Mouse (Mus musculus) Patski (cell line): ENCODE measurements around the gene Arhgef3. TPM values are rescaled to one million over a fixed set of nuclear protein-coding genes. Genes with fewer than 3 reads are reported as not detected.
A peak's percentile ranks its signal among the peaks of the same experiment; 100 is the strongest.
"Not testable (repeated sequence)": the region's sequence is repeated elsewhere in the genome, so short reads cannot be mapped to it uniquely, and the experiment has no call there.

ENCODE experiments used
- ATAC-seq: fragments of 100-300 bp; one replicate; pipeline ENCODE4 v1.8.0; 2021
- CTCF ChIA-PET: fragments of 350-600 bp; sonication (Branson Sonifier 250); formaldehyde crosslinking; loops from one replicate; lab custom pipeline; 2022; ENCODE audit warnings: inconsistent platforms; lab: Charles Lee
- POLR2A ChIA-PET: fragments of 350-600 bp; sonication (Branson Sonifier 250); formaldehyde crosslinking; loops from one replicate; lab custom pipeline; 2022; ENCODE audit warnings: antibody characterized with exemption, inconsistent platforms; lab: Charles Lee
- DNase-seq: peaks from one replicate; pipeline ENCODE4 v3.0.0-alpha.2; 2011; ENCODE audit warnings: low read depth, low spot score
- H3K27me3 ChIP-seq: fragments of 371-371 bp; one replicate; pipeline ENCODE4 v1.5.1; 2021
- CTCF ChIP-seq: fragments of 100-300 bp; IDR thresholded peaks from one replicate; pipeline ENCODE4 v1.5.1; 2021
- in situ Hi-C: fragments of 300-500 bp; cut with MboI; formaldehyde crosslinking; loops from 3 replicates; pipeline ENCODE4 v1.11.1; 2018; ENCODE audit warnings: low pct_unique_long_range_greater_than_20kb, mixed read lengths
- polyA plus RNA-seq: library from polyadenylated mRNA; unstranded; gene quantifications from one replicate; pipeline ENCODE4 v1.2.3, GENCODE M21; 2021

Arhgef3 gene
- polyA plus RNA-seq, 1 experiment from 2014 or later, result 3.4 TPM

DNA sequence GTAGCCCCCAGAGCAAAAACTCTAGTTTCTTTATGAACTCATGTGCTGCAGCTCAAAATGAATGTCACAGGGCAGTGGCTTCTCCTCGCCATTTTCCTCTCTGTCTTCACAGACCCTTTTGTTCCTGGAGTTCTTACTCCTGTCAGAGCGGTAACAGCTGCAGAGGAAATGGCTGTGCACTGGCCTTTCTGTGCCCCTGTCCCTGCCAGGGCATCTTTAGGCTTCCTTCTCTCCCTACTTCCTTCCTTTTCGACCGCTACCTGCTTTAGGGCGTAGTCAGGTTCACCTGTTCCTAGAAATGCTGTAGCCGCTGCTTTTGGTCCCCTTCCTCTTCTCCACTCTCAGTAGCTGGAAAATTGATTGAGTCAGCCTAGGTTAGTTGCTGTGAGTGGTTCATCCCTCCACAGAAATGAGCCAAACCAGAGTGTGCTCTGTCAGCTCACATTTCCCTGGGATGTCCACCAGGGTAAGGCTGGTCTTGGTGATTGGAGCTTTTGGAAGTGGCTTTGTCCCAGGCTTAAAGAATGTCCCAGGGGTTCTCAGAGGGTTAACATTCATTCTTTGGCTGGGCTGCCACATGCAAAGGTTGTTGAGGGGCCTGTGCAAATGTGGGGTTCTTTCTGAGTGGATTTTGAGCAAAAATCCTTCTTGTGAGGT, 121.3 kb downstream of the Arhgef3 start:
- ChIA-PET POLR2A (no interaction called here), CTCF (no interaction called here)
- no peak for ATAC-seq
- in situ Hi-C loops, result no loop called here
- TF ChIP-seq CTCF, result no peak
- DNase-seq, result no peak
- H3K27me3 ChIP-seq, result no peaks in the 10 kb centered on the region

DNA sequence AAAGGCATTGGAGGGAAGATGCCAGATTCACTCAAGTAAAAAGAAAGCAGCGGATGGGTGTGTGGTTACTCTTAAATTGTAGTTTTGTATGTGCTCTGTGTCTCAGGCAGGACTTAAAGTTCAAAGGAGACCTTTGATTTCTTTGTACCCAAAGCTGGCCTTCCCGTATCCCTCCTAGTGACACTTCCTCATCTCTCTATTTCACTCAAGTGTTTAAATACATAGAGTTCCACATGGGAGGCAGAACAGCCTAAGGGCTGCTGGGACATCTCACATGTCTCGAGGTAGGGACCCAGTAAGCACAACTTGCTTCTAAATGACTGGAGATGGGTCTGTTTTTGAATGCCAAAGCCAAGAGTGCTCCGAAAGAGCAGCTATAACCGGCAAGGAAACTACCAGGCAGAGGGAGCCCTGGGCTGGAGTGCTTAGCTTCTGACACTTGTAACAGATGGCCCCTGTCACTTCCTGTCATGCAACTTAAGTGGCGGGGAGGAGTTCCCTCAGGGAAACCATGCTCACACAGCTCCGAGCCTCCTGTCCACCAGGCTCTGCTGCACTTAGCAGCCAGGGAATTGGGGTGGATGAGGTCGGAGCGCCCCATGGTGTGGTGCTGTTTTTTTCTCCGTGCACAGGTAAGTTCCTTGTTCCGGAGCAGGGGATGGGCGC, 123.0 kb downstream of the Arhgef3 start:
- H3K27me3 ChIP-seq, result no peaks in the 10 kb centered on the region
- ATAC-seq (no peak), DNase-seq (no peak)
- TF ChIP-seq CTCF, result no peak
- in situ Hi-C loops, result no loop called here
- ChIA-PET CTCF (no interaction called here), POLR2A (interaction anchor here (0.6 kb wide), 2 partner anchors 192 to 374 kb away, joined by 3 to 4 read pairs; no protein-coding TSS in a partner anchor)

- no peak for TF ChIP-seq CTCF
- in situ Hi-C loops, result no loop called here
- no peak for DNase-seq
- ChIA-PET POLR2A (no interaction called here), CTCF (no interaction called here)
- no peak for ATAC-seq
- no peaks in the 10 kb centered on the region for H3K27me3 ChIP-seq
Observed at GRCm38 (mm10) chr14:27238600-27239118, 124.0 kb downstream of the Arhgef3 start.

GRCm38 (mm10) chr14:27239551-27240091, 124.9 kb downstream of the Arhgef3 start:
- no peak for TF ChIP-seq CTCF
- DNase-seq (no peak), ATAC-seq (no peak)
- in situ Hi-C loops, result no loop called here
- no peaks in the 10 kb centered on the region for H3K27me3 ChIP-seq
- ChIA-PET CTCF (no interaction called here), POLR2A (no interaction called here)

- ATAC-seq, result no peak
- ChIA-PET CTCF (interaction anchor here (1.6 kb wide), 1 partner anchor 21 kb away, joined by 4 read pairs; no protein-coding TSS in a partner anchor), POLR2A (interaction anchor here (0.5 kb wide), 1 partner anchor 134 kb away, joined by 5 read pairs; no protein-coding TSS in a partner anchor)
- no peaks in the 10 kb centered on the region for H3K27me3 ChIP-seq
- DNase-seq, result no peak
- in situ Hi-C loops, result no loop called here
- no peak for TF ChIP-seq CTCF
Observed at GRCm38 (mm10) chr14:27242253-27242652, 127.6 kb downstream of the Arhgef3 start.

- TF ChIP-seq CTCF, result no peak
- ChIA-PET POLR2A (interaction anchor here (0.5 kb wide), 1 partner anchor 133 kb away, joined by 5 read pairs; no protein-coding TSS in a partner anchor), CTCF (no interaction called here)
- in situ Hi-C loops, result no loop called here
- ATAC-seq, result peak; percentile 85
- peak; percentile 44 for DNase-seq
- H3K27me3 ChIP-seq, result no peaks in the 10 kb centered on the region
Observed at GRCm38 (mm10) chr14:27242769-27243168, 128.1 kb downstream of the Arhgef3 start.

GRCm38 (mm10) chr14:27243585-27243984, 128.9 kb downstream of the Arhgef3 start:
- TF ChIP-seq CTCF, result no peak
- CTCF ChIA-PET, result no interaction called here
- in situ Hi-C loops, result no loop called here

GRCm38 (mm10) chr14:27244898-27245297, 130.2 kb downstream of the Arhgef3 start:
- ATAC-seq (no peak), DNase-seq (no peak)
- in situ Hi-C loops, result no loop called here
- no peaks in the 10 kb centered on the region for H3K27me3 ChIP-seq
- ChIA-PET CTCF (no interaction called here), POLR2A (no interaction called here)
- no peak for TF ChIP-seq CTCF

More at GRCm38 (mm10) chr14:27243585-27243984, 128.9 kb downstream of the Arhgef3 start:
- no peaks in the 10 kb centered on the region for H3K27me3 ChIP-seq
- POLR2A ChIA-PET, result no interaction called here
- ATAC-seq (no peak), DNase-seq (no peak)

DNA sequence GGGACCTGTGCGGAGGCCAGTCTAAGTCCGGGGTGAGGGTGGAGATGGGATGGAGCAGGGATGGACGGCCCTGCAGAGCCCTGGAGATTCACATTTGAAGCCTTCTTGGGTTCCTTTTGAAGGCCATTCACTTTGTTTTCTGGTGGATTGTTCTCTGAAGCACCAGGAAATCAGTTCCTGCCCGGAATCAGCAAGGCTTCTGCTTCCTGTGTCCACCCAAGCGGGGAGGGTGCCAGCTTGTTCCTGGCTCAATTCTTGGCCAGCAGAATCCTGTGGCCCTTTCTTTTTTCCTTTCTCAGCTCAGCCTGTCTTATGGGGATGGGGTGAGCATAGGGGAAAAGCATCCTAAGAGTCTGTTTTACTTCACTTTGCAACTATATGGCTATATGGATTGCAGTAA, 131.7 kb downstream of the Arhgef3 start:
- DNase-seq (no peak), ATAC-seq (no peak)
- no peak for TF ChIP-seq CTCF
- in situ Hi-C loops, result no loop called here
- H3K27me3 ChIP-seq, result no peaks in the 10 kb centered on the region
- ChIA-PET CTCF (no interaction called here), POLR2A (no interaction called here)

DNA sequence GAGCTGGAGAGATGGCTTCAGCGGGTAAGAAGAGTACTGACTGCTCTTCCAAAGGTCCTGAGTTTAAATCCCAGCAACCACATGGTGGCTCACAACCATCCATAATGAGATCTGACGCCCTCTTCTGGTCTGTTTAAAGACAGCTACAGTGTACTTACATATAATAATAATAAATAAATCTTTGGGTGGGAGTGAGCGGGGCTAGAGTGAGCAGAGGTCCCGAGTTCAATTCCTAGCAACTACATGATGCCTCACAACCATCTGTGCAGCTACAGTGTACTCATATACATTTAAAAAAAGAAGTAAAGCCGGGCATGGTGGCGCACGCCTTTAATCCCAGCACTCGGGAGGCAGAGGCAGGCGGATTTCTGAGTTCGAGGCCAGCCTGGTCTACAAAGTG, 132.2 kb downstream of the Arhgef3 start:
- ATAC-seq, POLR2A ChIA-PET, in situ Hi-C loops, H3K27me3 ChIP-seq, DNase-seq, CTCF ChIA-PET: not testable (repeated sequence)

DNA sequence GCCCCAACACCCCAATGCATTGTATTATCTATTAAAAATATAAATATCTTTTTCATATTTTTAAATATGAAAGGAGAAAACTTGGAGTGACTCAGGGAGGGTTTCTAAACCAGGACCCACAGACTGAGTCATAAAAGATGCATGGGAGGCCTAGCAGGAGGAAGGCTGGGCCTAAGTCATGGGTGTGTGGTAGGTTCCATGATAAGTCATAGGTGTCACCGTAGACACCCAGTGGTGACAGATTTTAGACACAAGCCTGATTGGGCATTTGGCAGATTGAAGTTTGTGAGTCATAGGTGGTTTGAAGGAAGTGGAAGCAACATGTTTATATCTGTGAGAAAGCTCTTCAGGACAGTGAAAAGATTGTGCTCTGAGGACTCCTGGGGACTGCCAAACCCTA, 134.4 kb downstream of the Arhgef3 start:
- H3K27me3 ChIP-seq, result no peaks in the 10 kb centered on the region
- no peak for DNase-seq
- ChIA-PET POLR2A (no interaction called here), CTCF (no interaction called here)
- no peak for TF ChIP-seq CTCF
- in situ Hi-C loops, result no loop called here
- ATAC-seq, result no peak
